Mouse (Mus musculus): Measurements from ENCODE around the gene Ezr.

Ezr gene

DNA sequence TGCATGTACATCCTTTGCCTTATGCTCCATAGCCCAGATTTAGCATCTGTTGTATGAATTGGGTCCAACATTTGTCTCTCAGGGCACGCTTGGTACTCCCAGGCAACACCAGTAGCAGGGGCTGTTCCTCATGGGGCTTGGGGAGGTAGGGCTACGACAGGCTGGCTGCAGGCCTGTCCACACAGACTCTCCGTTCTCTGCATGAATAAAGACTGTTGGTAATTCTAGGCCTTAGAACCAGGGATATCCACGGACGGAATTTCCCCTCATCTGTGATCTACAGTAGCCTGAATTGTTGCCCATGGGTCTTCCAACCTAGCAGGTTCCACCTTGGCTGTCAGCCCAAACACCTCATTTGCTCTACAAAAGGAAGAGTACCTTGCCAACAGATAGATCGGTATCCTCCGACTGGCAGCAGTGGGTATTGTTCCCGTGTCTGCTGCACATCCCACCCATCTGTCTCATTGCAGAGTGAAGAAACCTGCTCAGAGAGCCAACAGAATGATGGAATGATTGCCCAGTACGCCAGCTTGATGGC, 7.1 kb upstream of the Ezr start:
- no peak for DNase-seq (ENCODE audit: low spot score in 2 of 2)

DNA sequence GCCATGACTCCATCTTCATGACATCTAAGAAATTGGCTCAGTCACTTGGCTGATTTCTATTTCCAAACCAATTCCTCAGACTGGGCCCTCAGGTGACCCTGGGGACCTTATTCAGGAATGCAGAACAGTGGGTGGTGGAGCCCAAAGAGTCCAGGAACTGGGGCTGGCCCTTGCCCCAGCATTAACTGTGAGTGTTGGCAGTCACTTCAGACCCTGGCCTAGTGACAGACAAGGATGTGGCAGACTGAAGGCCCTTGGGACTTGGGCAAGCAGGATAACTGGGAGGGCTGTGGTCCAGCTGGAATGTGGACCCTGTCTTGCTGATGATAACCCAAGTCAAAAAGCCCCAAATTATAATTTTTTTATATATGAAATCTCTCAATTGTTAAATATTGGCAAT, 6.5 kb upstream of the Ezr start:
- DNase-seq (ENCODE audit: low spot score in 2 of 2) = no peak

GRCm38 (mm10) chr17:6787241-6787640, 4.7 kb upstream of the Ezr start:
- no peak for DNase-seq (ENCODE audit: low spot score in 2 of 2)

- DNase-seq (ENCODE audit: low spot score in 2 of 2) = no peak
Observed at GRCm38 (mm10) chr17:6783756-6784357, 1.3 kb upstream of the Ezr start.

DNA sequence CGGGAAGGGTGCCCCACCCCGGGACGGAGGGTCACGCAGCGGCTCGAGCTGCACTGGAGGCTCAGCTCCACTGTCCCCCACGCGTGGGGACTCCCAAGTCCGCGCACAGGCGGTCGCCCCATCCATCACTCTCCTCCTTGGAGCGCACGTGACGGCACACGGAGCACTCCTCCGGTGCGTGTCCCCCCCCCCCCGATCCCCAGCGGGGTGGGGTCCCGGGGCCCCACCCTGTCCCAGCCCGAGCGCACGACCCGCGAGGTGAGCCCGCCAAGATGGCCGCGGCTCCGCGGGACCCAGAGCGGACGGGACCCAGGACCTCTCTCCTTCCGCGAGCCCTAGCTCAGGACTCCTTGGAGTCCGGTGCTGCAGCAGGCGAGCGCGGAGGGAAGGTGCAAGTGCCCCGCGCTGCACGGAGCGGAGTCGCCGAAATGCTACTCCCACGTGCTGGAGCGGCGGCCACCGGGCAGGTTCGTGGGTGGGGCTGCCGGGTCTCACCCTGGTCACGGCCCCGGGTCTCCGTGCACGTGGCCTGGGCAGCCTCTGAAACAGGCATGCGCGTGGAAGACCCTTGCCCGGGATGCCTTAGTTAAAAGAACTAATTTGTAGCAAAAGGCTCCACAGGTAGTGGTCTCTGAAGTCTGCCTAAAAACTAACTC, 550 bp upstream of the Ezr start:
- DNase-seq (ENCODE audit: low spot score in 2 of 2) = peak; percentile 48 to 52

DNA sequence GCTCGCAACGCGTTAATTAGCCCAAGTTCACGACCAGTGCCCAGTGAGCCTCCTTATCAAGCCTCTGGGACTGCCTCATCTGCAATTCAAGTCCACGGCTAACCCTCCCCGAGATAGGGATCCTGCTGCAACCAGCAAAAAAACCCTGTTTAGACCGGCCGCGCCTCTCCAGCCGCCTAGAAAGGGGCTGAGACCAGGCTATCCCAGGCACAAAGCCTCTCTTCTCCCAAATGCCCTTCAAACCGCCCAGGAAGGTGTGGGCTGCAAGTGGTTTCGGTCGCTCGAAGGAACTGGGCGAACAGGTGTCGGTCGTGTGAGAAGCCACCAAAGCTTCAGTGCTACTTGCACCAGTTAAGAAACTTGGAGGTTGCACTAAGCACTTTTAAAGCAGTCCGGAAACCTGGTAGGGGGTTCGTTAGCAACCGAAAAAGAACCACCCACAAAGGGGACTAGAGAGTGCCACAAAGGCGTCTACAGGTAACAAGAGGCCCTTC, 504 bp downstream of the Ezr start:
- DNase-seq (ENCODE audit: low spot score in 2 of 2) = peak; percentile 41 to 52

DNA sequence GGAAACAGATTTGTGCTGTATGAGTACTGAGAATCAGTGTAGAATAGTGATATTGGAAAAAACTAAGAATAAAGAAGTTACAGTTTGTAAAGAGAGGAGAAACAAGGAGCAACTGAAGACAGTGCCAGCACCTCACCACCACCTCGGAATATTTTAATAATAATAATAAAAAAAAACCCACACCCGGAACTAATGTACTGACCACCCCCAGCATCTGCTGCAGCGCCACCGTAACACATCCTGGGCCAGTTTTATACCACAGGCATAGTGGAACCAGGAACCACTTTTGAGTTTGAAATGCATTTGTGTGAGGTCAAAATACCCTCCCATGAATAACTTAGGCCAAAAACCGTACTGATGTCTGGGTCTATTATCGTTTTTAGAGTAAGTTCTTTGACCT, 1.3 kb downstream of the Ezr start:
- DNase-seq (ENCODE audit: low spot score in 2 of 2) = no peak

DNA sequence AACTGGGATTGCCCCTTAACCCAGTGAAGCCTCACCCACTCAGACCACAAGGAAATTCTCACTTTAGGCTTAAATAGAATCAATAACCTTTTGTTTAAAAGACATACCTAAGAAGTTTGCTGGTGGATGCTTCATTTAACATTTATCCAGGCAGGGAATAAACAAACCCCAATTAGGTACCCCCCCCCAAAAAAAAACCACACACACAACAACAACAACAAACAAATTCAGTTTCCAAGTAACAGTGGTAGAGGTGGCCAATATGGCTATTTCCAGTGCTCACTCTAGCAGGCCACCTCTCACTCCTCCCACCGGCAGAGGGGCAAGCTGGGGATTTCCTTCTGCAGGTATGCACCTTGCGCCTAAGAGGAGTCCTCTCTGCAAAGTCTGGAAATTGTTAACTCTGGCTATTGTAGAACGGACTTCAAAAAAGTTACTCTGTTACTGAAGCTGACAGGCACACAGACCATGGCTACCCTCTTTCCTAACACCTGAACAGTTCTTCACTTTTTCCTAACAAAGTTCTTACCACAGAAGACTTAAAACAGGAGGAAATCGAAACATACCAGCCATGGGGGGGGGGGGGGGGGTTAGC, 2.0 kb downstream of the Ezr start:
- DNase-seq (ENCODE audit: low spot score in 2 of 2) = no peak

- DNase-seq (ENCODE audit: low spot score in 2 of 2) = no peak
Observed at GRCm38 (mm10) chr17:6779632-6780031, 3.0 kb downstream of the Ezr start.

GRCm38 (mm10) chr17:6778771-6779509, 3.6 kb downstream of the Ezr start:
- DNase-seq (ENCODE audit: low spot score in 2 of 2) = peak; percentile 42 to 46

DNA sequence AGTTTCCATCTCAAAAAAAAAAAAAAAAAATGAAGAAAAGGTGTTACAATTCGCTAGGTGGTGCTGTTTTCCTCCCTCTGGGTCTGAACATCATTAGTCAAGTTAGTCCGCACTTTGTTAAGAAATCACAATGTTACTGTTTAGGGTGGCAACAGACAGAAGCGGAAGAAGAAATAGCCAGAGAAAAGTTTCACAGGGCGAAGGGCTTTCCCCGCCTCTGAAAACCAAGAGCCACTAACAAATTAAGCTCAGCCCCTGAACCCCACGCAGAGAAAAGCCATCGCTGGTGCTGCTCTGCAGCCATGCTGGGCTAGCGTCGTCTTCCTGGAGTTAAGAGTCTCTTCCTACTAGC, 4.3 kb downstream of the Ezr start:
- DNase-seq (ENCODE audit: low spot score in 2 of 2) = peak in 1 of 2 experiments; percentile 56

GRCm38 (mm10) chr17:6777629-6778331, 4.8 kb downstream of the Ezr start:
- peak; percentile 70 to 71 for DNase-seq (ENCODE audit: low spot score in 2 of 2)

DNA sequence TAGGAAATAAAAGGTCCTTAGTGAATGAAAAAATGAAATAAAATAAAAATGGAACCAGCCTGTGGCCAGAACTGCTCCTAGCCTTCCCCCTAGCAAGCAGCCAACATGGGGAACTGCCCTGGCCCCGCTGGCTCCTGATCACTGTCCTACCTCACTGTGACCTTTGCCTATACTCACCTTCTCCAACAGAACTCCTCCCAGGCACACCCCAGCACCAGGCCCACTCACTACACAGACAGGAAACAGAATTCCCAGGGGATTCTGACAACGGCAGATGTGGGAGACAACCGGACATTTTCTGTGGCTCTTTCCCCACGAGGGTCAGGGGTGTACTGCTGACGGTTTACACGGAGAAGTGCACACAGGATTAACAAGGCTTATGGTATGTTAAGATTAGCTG, 5.5 kb downstream of the Ezr start:
- DNase-seq (ENCODE audit: low spot score in 2 of 2) = no peak

DNA sequence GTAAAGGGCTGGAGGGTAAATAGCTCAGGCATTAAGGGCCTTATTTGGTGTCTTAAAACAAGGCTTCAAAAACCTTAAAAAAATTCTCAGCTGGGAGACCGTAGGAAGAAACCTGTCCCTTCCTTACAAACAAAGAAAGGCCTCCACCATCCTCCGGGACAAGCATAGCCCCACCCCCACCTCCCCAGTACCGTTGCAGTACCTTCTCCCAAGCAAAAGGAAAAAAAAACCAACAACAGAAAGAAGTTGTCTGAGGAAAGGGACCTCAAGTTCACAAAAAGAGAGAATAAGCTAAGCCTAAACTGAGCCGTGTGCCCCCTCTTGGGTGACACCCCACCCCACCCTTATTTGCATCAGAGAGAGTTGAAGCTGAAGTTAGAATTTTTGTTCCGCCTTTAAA, 6.0 kb downstream of the Ezr start:
- no peak for DNase-seq (ENCODE audit: low spot score in 2 of 2)

DNA sequence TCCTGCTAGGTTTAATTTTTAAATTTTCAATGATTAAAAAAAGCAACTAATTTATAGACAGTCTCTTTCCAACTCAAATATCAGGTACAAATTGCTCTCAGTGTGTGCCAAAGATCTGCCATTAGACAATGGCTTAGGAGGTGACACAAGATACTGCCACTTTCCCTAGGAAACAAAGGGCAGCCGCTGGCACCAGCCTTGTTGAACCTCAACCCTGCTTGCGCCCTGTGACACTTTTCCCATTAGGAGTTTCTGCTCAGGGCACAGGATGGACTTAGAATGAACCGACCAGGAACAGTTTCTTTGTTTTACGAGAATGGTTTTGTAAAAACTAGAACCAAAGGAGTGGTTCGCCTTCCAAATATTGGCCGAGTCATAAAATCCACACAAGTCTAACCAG, 6.5 kb downstream of the Ezr start:
- DNase-seq (ENCODE audit: low spot score in 2 of 2) = no peak

DNA sequence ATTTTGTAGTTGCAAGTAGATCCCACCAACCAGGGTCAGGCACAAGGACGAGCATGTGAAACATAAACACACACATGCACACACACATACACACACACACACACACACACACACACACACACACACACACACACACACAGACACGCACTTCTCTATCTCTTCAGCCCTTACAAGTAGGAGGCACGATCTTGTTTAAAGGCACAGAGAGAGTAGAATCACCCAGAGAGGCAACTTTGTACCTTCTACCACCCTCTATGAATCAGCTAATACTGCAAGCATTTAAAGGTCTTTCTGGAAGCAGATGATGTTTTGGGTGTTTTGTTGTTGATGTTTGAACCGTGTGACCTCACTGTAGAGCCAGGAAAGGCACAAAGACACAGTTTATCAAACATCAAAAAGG, 6.9 kb downstream of the Ezr start:
- DNase-seq (ENCODE audit: low spot score in 2 of 2) = no peak

DNA sequence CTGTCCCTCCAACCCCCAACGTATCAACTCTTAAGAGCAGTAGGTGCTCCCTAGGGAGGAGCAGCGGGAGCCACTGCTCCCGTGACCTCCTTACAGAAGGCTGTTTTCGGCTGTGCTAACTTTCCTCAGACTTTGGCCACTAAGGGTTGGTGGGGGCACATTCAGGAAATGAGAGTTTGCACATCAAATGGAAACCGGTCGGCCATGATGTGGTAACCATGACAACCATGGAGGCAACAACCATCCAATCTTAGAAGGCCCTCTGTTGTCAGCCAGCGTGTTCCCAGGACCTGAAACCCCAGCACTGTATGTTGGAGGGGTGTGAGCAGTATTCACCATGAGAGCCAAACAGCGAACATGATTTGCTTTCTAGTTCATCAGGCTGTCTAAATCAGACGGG, 7.4 kb downstream of the Ezr start:
- no peak for DNase-seq (ENCODE audit: low spot score in 2 of 2)

GRCm38 (mm10) chr17:6773249-6773966, 9.2 kb downstream of the Ezr start:
- peak in 1 of 2 experiments; percentile 39 for DNase-seq (ENCODE audit: low spot score in 2 of 2)

DNA sequence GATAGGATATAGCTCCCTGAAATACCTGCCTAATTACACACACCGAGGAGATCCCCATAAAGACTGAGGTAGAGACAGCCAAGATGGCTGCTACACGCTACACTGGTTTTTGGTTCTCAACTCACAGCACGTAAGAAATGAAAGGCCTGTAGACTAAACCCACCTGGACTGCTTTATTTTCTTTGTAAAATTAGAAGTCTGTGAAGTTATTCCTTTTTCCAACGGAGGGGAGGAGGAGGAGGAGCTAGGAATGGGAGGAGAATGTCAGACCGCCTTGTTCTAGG, 10.2 kb downstream of the Ezr start:
- DNase-seq (ENCODE audit: low spot score in 2 of 2) = no peak

DNA sequence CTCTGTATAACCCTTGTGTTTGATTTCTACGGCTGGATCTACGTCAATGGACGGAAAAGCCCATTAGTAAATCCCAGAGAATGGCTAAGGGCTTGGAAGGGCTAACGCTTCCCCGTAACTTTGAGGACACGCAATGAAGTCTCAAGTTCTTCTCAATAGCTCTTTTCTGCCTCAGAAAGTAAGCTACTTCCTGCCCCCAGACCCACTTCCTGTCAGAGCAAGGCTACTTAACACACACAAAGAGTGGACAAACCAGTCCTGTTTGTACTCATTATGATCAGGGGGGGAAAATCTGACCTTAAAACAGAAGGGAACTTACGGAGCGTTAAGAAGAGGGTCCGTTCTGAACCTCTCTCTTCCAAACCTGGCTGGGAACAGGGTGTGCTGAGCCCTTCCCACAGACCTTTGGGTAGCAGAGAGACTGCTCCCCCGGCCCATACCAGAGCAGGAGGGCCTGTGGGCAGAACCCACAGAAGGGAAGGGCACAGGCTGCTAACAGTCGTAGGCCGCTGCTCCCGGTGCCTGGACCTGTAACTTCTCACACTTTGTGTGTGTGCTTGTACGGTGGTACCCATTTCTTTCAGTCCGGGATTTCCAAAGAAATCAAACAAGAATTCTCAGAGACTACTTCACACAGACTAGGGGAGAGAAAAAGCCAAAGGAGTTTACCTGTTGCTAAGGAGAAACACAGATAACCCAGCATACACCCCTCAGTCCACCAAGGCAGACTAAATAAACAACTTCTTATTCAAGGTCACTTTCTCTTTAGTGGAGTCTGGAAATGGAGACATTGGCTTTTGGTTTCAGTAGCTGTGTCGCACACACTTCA, 10.7 kb downstream of the Ezr start:
- no peak for DNase-seq (ENCODE audit: low spot score in 2 of 2)
